Mouse (Mus musculus) cerebellum, adult 2 months (tissue): ENCODE measurements around the gene Tmem120b.
"Not testable (repeated sequence)": the region's sequence is repeated elsewhere in the genome, so short reads cannot be mapped to it uniquely, and the experiment has no call there.

Experiments used
- CTCF ChIP-seq: fragments of 200-500 bp; IDR thresholded peaks from 2 replicates; pipeline ENCODE4 v1.5.1; 2011; ENCODE audit warnings: low read depth, mild to moderate bottlenecking, control low read depth, low read length, moderate library complexity, borderline replicate concordance; ENCODE audit not compliant: insufficient read depth
- POLR2A ChIP-seq: fragments of 200-500 bp; IDR thresholded peaks from 2 replicates; pipeline ENCODE4 v1.6.1; 2011; ENCODE audit warnings: low read length, control low read depth, borderline replicate concordance; ENCODE audit not compliant: insufficient read depth

DNA sequence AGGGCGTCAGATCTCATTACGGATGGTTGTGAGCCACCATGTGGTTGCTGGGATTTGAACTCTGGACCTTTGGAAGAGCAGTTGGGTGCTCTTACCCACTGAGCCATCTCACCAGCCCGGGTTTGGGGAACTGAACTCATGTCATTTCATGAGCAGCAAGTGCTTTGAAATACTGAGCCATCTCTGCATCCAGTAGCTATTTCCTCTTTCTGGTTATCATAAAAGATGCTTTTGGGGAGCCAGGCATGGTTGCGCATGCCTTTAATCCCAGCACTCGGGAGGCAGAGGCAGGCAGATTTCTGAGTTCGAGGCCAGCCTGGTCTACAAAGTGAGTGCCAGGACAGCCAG, 6.8 kb upstream of the Tmem120b start:
- not testable (repeated sequence) for TF ChIP-seq CTCF, POLR2A
